Mouse (Mus musculus): ENCODE data around the gene Tph1.

- TF ChIP-seq POLR2A (IDR thresholded peaks at IDR 0.05; ENCODE audit: control insufficient read depth, extremely low read depth, insufficient read depth, low read length, poor library complexity) (no peak), CTCF (IDR thresholded peaks at IDR 0.05; ENCODE audit: borderline replicate concordance, control insufficient read depth, extremely low read depth, insufficient read depth, low read length, poor library complexity) (no peak)
Measured at GRCm38 (mm10) chr7:46615256-46615977, 56.9 kb downstream of the Tph1 start.

Data from thymus, adult 2 months (tissue).